Mouse (Mus musculus) E14TG2a.4 (cell line): ENCODE data around the gene Pde4a.

Experiments used
- CTCF ChIP-seq: conservative IDR thresholded peaks from 2 replicates; pipeline ENCODE4 v1.5.1; 2014; ENCODE audit warnings: low read length
- NANOG ChIP-seq: IDR thresholded peaks from 2 replicates; pipeline ENCODE4 v1.6.1; 2014; ENCODE audit warnings: borderline replicate concordance, low read length, mixed read lengths

DNA sequence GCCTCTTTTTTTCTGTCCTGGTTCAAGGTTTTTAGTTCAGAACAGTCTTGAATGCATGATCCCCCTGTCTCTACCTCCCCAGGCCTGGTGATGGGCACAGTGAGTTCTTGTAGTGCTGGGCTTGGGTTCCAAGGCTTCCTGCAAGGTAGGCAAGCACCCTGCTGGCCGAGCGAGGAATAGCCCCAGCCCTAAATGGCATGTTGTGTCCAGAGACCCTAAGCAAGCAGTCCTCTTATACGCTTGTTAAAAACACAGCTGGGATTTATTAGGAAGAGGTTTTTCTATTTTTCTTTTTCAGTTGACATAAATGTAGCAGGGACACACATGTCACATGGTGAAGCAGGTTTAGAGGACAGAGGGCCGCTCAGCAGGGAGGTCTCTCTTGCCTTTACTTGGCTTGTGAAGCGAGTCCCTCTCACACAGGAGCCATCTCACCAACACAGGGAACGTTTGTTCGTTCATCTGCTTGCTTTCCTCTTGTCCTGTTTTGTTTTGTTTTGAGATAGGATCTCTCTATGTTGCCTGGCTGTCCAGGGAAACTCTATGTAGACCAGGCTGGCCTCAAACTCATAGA, 48.2 kb downstream of the Pde4a start:
- TF ChIP-seq CTCF (peak; percentile 92), NANOG (no peak)
